Mouse (Mus musculus): ENCODE measurements around the gene Plau. TPM values are rescaled to one million over a fixed set of nuclear protein-coding genes. Genes with fewer than 3 reads are reported as not detected.

The Plau gene
- polyA plus RNA-seq, 1 experiment from 2014 or later = 2.7 TPM

- 1% methylated on average over 55 of the region's 76 CpGs for WGBS
- peak; percentile 96 for ATAC-seq
These were observed 42.5 kb upstream of the Plau start, which contains the start of gene Camk2g for GRCm38 (mm10) chr14:20793758-20794531. TSS of gene Camk2g (minus strand) at chr14:20794088.

GRCm38 (mm10) chr14:20794589-20794988, 41.9 kb upstream of the Plau start:
- H3K27ac ChIP-seq (ENCODE audit: low read length) = peak overlapping the region; percentile 60
- no peaks in the 10 kb centered on the region for H3K9me3 ChIP-seq (ENCODE audit: control insufficient read depth, low read length)
- peaks cover 20% of the 10 kb centered on the region for H3K4me1 ChIP-seq (ENCODE audit: control insufficient read depth, insufficient read depth, low read length)
- H3K27me3 ChIP-seq (replicated peaks; ENCODE audit: control insufficient read depth, insufficient read depth, low read length) = no peaks in the 10 kb centered on the region
- WGBS = 16% methylated on average over 9 of the region's 9 CpGs
- ATAC-seq = no peak
- H3K36me3 ChIP-seq (ENCODE audit: control insufficient read depth, insufficient read depth, low read length) = 0 out of 2 replicates have a peak, but pooled peaks cover 13% of the 10 kb centered on the region
- H3K4me3 ChIP-seq (ENCODE audit: low read length) = peak overlapping the region; percentile 79
- H3K9ac ChIP-seq (ENCODE audit: low read depth, low read length) = peak overlapping the region; percentile 75
- peak overlapping the region; percentile 90 for H3K4me2 ChIP-seq (ENCODE audit: low read depth, low read length)

More at GRCm38 (mm10) chr14:20793758-20794531, 42.5 kb upstream of the Plau start, which contains the start of gene Camk2g:
- Histone ChIP-seq H3K4me2 (ENCODE audit: low read depth, low read length) (peak within 1 kb of the TSS; percentile 96), H3K4me3 (ENCODE audit: low read length) (peak within 1 kb of the TSS; percentile 79), H3K27ac (ENCODE audit: low read length) (peak within 1 kb of the TSS; percentile 60), H3K4me1 (ENCODE audit: control insufficient read depth, insufficient read depth, low read length) (peaks cover 20% of the 10 kb centered on the region), H3K9ac (ENCODE audit: low read depth, low read length) (peak within 1 kb of the TSS; percentile 84), H3K9me3 (ENCODE audit: control insufficient read depth, low read length) (no peaks in the 10 kb centered on the region), H3K36me3 (ENCODE audit: control insufficient read depth, insufficient read depth, low read length) (peaks cover 13% of the 10 kb centered on the region; the same call in 1 of the 2 replicates), H3K27me3 (replicated peaks; ENCODE audit: control insufficient read depth, insufficient read depth, low read length) (no peaks in the 10 kb centered on the region)

- 0 out of 2 replicates have a peak, but pooled peaks cover 5% of the 10 kb centered on the region for H3K36me3 ChIP-seq (ENCODE audit: control insufficient read depth, insufficient read depth, low read length)
- ATAC-seq = no peak
- peaks cover 20% of the 10 kb centered on the region for H3K4me1 ChIP-seq (ENCODE audit: control insufficient read depth, insufficient read depth, low read length)
- H3K9me3 ChIP-seq (ENCODE audit: control insufficient read depth, low read length) = no peaks in the 10 kb centered on the region
- no peak overlapping the region; the same call in 1 of the 2 replicates for H3K4me3 ChIP-seq (ENCODE audit: low read length)
- H3K9ac ChIP-seq (ENCODE audit: low read depth, low read length) = 0 out of 2 replicates have a peak overlapping the region, but pooled peaks have one; percentile 20
- WGBS = 53% methylated on average over 7 of the region's 9 CpGs
- H3K4me2 ChIP-seq (ENCODE audit: low read depth, low read length) = no peak overlapping the region
- H3K27me3 ChIP-seq (replicated peaks; ENCODE audit: control insufficient read depth, insufficient read depth, low read length) = no peaks in the 10 kb centered on the region
- no peak overlapping the region for H3K27ac ChIP-seq (ENCODE audit: low read length)
These were observed 40.9 kb upstream of the Plau start for GRCm38 (mm10) chr14:20795423-20796152.

GRCm38 (mm10) chr14:20796170-20796569, 40.3 kb upstream of the Plau start:
- no peaks in the 10 kb centered on the region for H3K36me3 ChIP-seq (ENCODE audit: control insufficient read depth, insufficient read depth, low read length)
- H3K4me2 ChIP-seq (ENCODE audit: low read depth, low read length) = no peak overlapping the region
- 71% methylated on average over 8 of the region's 8 CpGs for WGBS
- peaks cover 20% of the 10 kb centered on the region for H3K4me1 ChIP-seq (ENCODE audit: control insufficient read depth, insufficient read depth, low read length)
- no peak for ATAC-seq
- no peak overlapping the region for H3K27ac ChIP-seq (ENCODE audit: low read length)
- no peak overlapping the region for H3K4me3 ChIP-seq (ENCODE audit: low read length)
- no peaks in the 10 kb centered on the region for H3K27me3 ChIP-seq (replicated peaks; ENCODE audit: control insufficient read depth, insufficient read depth, low read length)
- H3K9me3 ChIP-seq (ENCODE audit: control insufficient read depth, low read length) = no peaks in the 10 kb centered on the region
- no peak overlapping the region for H3K9ac ChIP-seq (ENCODE audit: low read depth, low read length)

DNA sequence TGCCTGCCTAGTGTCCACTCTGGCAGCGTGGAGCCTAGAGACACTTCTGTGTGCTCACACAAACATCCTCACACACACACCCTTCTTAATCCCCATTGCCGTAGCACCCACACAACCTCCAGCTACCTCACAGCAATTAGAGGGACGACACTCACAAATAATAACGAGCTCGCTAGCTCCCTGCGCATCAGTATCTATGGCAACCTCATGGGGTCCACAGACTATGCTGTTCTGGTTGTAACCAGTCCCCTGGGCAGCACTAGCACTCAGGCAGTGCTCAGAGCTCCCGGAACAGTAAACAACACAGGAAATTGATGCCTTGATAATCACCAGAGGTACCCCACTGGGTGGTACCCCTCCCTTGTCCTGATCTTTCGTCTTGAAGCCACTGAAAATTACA, 39.8 kb upstream of the Plau start:
- Histone ChIP-seq H3K4me2 (ENCODE audit: low read depth, low read length) (no peak overlapping the region), H3K36me3 (ENCODE audit: control insufficient read depth, insufficient read depth, low read length) (no peaks in the 10 kb centered on the region), H3K4me3 (ENCODE audit: low read length) (no peak overlapping the region), H3K27me3 (replicated peaks; ENCODE audit: control insufficient read depth, insufficient read depth, low read length) (no peaks in the 10 kb centered on the region), H3K9me3 (ENCODE audit: control insufficient read depth, low read length) (no peaks in the 10 kb centered on the region), H3K9ac (ENCODE audit: low read depth, low read length) (no peak overlapping the region), H3K4me1 (ENCODE audit: control insufficient read depth, insufficient read depth, low read length) (peaks cover 20% of the 10 kb centered on the region), H3K27ac (ENCODE audit: low read length) (no peak overlapping the region)
- WGBS = 66% methylated on average over 8 of the region's 8 CpGs
- ATAC-seq = no peak

DNA sequence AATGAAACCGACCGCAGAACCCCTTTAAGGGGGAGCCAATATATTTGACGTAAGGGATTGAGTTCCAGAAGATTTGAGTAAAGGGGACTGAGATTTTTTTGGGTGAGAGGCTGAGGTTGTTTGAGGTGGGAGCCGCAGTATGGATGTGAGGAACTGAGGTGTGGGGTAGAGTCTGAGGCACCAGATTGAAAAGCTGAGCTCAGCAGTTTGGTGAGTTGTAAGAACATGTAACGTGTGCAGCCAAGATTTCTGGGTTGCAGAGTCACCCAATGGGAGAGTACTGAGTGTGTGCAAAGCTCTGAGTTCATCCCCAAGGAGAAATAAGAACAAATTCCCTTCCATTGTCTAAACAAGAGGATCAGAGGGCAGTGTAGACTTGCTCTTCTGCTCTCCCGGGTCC, 38.2 kb upstream of the Plau start:
- Histone ChIP-seq H3K4me2 (ENCODE audit: low read depth, low read length) (no peak overlapping the region), H3K4me1 (ENCODE audit: control insufficient read depth, insufficient read depth, low read length) (peaks cover 8% of the 10 kb centered on the region; the same call in 1 of the 2 replicates), H3K27ac (ENCODE audit: low read length) (no peak overlapping the region), H3K27me3 (replicated peaks; ENCODE audit: control insufficient read depth, insufficient read depth, low read length) (no peaks in the 10 kb centered on the region), H3K9me3 (ENCODE audit: control insufficient read depth, low read length) (no peaks in the 10 kb centered on the region), H3K36me3 (ENCODE audit: control insufficient read depth, insufficient read depth, low read length) (no peaks in the 10 kb centered on the region), H3K9ac (ENCODE audit: low read depth, low read length) (no peak overlapping the region), H3K4me3 (ENCODE audit: low read length) (no peak overlapping the region)
- no peak for ATAC-seq
- WGBS = 82% methylated on average over 6 of the region's 6 CpGs

DNA sequence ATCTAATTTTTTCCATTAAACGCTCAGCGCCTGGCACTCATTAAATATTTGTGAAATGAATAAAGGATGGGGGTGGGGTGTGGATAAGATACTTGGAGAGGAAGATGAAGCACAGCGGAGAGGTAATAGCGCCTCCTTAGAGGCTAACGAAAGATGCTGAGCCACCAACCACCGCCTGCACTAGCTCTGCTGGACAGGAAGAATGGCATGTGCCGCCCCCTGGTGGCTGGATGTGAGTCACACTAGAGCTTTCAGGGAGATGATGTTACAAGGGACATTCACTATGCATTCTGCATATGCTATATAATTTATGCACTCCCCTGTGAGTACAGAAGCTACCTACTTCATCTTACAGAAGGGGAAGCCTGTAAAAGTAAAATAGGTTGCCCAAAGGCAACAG, 37.7 kb upstream of the Plau start:
- no peak overlapping the region for H3K9ac ChIP-seq (ENCODE audit: low read depth, low read length)
- H3K4me1 ChIP-seq (ENCODE audit: control insufficient read depth, insufficient read depth, low read length) = peaks cover 9% of the 10 kb centered on the region; the same call in 1 of the 2 replicates
- H3K27me3 ChIP-seq (replicated peaks; ENCODE audit: control insufficient read depth, insufficient read depth, low read length) = no peaks in the 10 kb centered on the region
- no peak overlapping the region for H3K27ac ChIP-seq (ENCODE audit: low read length)
- H3K9me3 ChIP-seq (ENCODE audit: control insufficient read depth, low read length) = no peaks in the 10 kb centered on the region
- H3K4me2 ChIP-seq (ENCODE audit: low read depth, low read length) = no peak overlapping the region
- H3K4me3 ChIP-seq (ENCODE audit: low read length) = no peak overlapping the region
- no peaks in the 10 kb centered on the region for H3K36me3 ChIP-seq (ENCODE audit: control insufficient read depth, insufficient read depth, low read length)
- ATAC-seq = no peak
- 9% methylated on average over 7 of the region's 7 CpGs for WGBS

GRCm38 (mm10) chr14:20802926-20803605, 33.4 kb upstream of the Plau start:
- no peaks in the 10 kb centered on the region for H3K9me3 ChIP-seq (ENCODE audit: control insufficient read depth, low read length)
- no peak overlapping the region for H3K9ac ChIP-seq (ENCODE audit: low read depth, low read length)
- H3K27me3 ChIP-seq (replicated peaks; ENCODE audit: control insufficient read depth, insufficient read depth, low read length) = no peaks in the 10 kb centered on the region
- H3K4me1 ChIP-seq (ENCODE audit: control insufficient read depth, insufficient read depth, low read length) = peaks cover 9% of the 10 kb centered on the region
- no peak overlapping the region for H3K4me3 ChIP-seq (ENCODE audit: low read length)
- no peak overlapping the region for H3K27ac ChIP-seq (ENCODE audit: low read length)
- H3K36me3 ChIP-seq (ENCODE audit: control insufficient read depth, insufficient read depth, low read length) = no peaks in the 10 kb centered on the region
- H3K4me2 ChIP-seq (ENCODE audit: low read depth, low read length) = no peak overlapping the region
- peak; percentile 52; the same call in 1 of the 2 replicates for ATAC-seq
- 37% methylated on average over 2 of the region's 2 CpGs for WGBS

- H3K4me2 ChIP-seq (ENCODE audit: low read depth, low read length) = no peak overlapping the region
- H3K4me3 ChIP-seq (ENCODE audit: low read length) = no peak overlapping the region
- H3K27ac ChIP-seq (ENCODE audit: low read length) = no peak overlapping the region
- H3K9me3 ChIP-seq (ENCODE audit: control insufficient read depth, low read length) = no peaks in the 10 kb centered on the region
- no peak overlapping the region for H3K9ac ChIP-seq (ENCODE audit: low read depth, low read length)
- 4% methylated on average over 7 of the region's 7 CpGs for WGBS
- H3K4me1 ChIP-seq (ENCODE audit: control insufficient read depth, insufficient read depth, low read length) = peaks cover 9% of the 10 kb centered on the region
- H3K27me3 ChIP-seq (replicated peaks; ENCODE audit: control insufficient read depth, insufficient read depth, low read length) = no peaks in the 10 kb centered on the region
- H3K36me3 ChIP-seq (ENCODE audit: control insufficient read depth, insufficient read depth, low read length) = no peaks in the 10 kb centered on the region
- ATAC-seq = peak; percentile 57
These were observed 32.9 kb upstream of the Plau start for GRCm38 (mm10) chr14:20803606-20803938.

Data from intestine, embryonic 16.5 days (tissue).